Mouse (Mus musculus): ENCODE measurements around the gene Ankrd9.

Ankrd9 gene

DNA sequence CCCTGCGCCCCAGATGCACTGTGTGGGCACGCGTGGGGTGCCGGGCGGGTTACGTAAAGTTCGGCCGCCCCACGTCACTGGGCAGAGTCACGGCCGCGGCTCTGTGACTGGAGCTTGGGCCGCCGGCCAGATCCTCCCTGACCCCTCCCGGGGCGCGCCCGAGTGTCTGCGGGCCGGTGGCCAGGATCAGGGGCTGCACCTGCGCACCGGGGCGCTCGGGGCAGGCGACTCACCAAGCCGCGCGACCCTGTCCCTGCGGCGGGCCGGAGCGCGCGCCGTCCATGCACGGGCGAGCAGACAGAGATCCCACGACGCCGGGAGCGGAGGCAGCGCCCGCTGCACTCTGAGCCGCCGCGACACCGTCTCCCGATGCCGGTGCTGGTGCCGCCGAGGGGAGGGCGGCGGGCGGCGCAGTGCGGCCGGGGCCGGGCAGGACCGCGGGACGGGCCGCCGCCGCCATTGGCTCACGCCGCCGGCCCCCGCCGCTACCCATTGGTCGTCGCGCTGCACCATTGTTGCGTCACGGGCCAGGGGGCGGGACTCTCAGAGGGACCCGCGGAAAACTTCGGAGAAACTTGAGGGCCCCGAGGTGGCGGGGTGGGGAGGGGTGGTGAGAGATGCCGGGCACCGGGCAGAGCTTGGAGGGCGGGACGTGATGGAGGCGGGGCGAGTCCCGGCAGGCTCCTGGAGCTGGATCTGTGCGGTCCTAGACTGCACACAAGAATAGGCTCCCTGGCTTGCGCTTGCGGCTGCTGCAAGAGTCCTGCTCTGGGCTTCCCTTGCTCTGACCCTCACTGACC lies at the start of gene Ankrd9:
TSS of gene Ankrd9 (minus strand) at position 434 of the 800 bp plus-strand sequence.
- WGBS, result under 1% methylated on average over 89 of the region's 90 CpGs

DNA sequence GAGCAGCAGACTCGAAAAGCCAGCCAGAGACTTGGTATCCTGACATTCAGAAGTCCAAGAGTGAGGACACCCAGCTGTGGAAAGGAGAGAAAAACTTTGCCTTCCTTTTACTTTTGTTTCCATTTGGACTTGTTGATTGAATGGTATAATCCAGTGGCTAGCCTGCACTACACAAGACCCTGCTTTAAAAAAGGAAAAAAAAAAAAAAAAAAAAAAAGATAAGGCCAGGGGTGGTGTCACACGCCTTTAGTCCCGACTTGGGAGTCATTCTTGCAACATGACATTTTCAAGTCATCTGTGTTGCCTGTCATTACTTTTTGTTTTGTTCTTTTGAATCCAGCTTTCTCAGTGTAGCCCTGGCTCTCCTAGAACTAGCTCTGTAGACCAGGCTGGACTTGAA lies 42.7 kb upstream of the Ankrd9 start:
- 86% methylated on average over 3 of the region's 3 CpGs for WGBS

DNA sequence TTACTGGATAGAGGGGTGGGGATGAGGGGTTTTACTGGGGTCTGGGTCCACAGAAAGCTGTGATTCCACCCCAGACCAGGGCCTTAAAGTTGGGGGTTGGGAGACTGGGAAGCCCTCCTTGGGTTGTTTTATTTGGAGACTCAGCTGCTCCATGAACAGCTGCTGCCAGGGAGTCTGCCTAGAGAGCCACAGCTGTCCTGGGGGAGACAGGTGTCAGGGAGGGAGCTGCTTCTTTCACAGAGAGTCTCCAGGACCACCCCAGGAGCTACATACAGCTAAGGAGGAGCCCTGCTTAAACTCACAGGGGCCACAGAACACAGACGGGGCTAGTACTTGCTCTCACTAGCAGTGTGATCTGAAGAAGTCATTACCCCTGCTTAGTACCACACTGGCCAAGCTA lies 42.3 kb upstream of the Ankrd9 start:
- 62% methylated on average over 1 of the region's 1 CpGs for WGBS

DNA sequence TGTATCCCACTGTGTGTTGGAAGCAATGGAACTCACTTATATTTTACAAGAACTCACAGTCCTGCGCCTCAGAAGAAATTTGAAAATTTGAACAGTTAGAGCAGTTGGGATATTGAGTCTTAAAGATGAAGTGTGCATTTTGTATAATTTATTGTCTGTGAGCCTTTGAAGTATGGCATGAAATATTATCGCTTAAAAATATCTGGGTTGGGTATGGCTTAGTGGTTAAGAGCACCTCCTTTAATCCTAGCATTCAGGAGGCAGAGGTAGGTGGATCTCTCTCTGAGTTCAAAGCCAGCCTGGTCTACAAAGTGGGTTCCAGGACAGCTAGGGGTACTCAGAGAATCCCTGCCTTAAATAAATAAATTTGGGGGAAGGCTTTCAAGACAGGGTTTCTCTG lies 40.2 kb upstream of the Ankrd9 start:
- WGBS, result 88% methylated on average over 2 of the region's 2 CpGs

DNA sequence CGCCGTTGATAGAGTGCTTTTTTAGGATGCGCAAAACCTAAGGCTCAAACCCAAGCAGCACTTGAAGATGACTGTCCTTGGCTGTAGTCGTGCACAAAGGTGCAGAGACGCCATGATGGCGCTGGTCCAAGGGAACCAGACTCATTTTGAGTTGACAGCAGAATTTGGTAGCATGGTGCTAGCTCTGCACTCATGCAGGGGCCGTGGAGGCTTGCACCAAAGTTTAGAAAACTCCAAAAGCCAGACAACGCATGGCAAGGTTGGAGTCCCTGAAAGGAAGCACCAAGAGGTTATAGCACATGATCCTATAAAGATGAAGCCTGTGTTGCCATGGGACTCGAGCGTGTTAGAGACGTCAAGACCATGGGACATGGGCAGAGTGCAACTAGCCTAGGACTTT lies 39.2 kb upstream of the Ankrd9 start:
- WGBS, result 92% methylated on average over 11 of the region's 11 CpGs

DNA sequence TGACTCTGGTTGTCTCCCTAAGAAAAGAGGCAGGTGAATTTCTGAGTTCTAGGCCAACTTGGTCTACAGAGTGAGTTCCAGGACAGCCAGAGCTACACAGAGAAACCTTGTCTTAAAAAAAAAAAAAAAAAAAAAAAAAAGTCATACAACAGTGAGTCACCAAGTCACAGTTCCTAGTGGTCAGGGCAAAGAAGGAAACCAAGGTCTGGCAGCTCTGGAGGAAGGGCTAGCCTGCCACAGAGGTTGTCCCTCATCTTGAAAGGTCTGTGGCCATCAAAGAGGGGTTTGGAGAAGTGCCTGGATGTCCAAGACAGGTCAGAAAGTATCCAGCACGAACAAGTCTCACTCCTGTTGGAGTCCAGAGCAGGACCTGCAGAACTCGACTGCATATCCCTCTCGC lies 38.0 kb upstream of the Ankrd9 start:
- 86% methylated on average over 3 of the region's 3 CpGs for WGBS

DNA sequence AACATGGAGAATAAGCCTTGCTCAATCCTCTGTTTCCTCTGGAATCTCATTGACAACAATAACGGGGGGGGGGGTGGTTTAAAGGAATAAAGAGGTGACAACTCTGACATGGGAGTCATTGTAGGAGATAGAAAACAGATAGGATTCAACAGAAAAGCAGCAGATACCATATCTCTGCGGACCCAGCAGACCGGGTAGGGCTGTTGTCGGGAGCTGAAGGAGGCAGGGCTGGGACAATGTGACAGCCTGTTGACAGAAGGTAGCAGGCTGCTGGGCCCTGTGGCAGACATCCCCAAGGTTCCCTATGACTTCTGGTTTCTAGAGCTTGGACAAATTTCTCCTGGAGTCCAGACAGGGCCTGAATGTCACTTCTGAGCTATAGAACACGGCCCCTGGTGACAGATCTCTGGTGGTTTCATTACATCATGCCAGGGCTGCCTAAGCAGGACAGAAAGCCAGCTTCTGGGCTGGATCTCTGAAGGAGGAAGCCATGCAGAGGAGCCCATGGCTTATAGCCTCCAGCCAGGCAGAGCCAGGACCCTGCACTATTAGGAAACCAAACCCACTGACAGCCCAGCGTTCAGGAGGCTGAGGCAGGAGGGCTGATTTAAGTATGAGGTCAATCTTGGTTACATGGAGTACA lies 30.9 kb upstream of the Ankrd9 start:
- 86% methylated on average over 6 of the region's 6 CpGs for WGBS

DNA sequence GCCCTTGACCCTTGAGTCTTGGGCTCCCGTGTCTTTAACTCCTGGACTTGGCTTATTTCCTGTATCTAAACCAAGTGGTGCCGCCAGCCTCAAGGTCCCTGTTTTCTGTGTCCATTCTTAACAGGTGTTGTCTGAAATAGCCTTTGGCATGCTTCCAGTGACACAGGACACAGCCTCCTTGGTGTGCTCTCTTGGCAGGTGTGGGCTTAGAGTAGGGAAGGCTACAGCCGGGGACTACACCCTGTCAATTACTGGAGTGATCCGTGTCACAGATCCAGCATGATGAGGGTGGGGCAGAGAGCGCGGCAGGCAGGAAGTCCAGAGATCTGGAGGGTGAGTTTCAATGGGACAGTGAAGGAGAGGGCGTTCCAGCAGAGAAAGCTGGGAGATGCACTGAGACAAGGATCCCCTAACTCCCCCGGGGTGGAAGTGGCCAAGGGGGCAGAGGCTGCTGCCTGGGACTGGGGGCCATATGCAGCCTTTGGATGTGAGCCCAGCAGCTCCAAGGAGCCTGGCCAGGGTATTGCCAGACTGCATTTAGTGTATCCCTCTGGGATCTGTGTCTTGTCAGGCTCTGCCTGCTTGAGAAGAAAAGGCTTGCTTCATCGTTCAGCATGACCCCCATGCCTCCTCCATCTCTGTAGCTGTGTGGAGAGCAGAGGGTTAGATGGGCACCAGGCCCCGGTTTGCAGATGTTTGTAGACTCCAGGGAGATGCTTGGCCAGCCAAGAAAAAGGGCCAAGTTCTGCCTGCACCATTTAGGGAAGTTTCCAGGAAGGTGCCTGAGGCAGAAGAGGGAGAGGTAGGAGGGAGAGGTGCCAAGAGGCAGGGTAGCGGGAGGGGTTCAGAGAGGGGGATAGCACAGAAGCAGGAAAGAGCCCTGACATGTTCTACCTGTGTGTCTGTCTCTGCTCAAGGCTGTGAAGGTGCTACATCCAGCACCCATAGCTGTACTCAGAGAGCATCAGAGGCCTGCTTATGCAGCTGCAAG lies 30.0 kb upstream of the Ankrd9 start:
- WGBS, result 60% methylated on average over 11 of the region's 11 CpGs

DNA sequence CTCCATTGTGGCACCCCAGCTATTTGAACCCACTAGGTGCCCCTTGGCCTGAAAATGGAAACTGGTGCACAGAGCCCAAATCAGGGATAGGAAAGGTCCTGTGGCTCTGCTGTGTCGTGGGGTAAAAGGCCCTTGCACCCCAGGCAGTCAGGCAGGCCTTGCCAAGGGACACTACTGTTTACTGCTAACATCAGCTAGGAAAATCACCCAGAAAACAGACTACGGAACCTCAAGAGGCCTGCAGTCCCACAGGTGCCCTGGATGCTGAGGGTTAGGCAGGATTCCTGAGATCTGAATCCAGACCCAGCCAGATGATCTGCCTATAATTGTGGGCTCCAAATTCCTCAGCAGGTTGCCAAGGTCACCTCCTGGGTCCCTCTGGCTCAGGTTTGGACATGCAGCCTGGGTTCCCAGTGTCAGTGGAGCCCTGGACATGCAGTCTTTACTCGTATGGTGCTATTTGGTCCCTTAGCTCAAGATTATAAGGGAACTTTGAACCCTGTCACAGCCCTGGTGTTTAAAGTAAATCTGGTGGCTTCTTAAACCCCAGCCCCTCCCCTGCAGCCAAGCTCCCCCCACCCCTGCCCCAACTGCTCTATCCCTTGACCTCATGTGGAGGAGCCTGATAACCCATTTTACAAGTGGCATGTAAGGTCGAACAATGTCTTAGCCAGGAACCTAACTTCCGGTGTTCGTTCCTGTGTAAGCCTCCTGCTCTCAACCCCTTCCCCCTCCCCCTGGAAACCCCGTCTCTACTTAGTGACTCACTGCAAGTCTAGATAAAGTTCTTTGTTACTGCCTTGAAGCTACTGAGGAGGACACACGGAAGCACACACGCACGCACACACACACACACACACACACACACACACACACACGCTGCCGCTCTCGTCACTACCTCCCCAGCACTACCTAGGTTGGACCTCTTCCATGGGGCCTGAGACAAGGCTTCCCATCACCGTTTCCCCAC lies 28.6 kb upstream of the Ankrd9 start:
- WGBS, result 77% methylated on average over 14 of the region's 14 CpGs

DNA sequence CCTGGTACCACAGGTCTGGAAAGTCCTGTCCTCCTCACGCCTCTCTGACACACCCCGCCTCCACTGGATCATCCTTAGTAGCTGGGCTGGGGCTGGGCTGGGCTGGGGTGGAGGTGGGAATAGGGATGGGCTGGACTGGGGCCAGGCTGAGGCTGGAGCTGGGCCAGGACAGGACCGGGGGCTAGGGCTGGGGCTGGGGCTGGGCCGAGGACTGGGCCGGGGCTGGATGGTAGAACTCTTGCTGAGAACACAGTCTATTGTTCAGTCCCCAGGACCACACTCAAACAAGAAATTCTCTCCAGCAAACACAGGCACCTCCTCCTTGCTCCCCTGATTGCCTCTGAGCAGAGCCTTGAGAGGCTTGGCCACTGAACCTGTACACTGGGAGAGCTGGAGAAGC lies 27.5 kb upstream of the Ankrd9 start:
- WGBS, result 71% methylated on average over 5 of the region's 5 CpGs

DNA sequence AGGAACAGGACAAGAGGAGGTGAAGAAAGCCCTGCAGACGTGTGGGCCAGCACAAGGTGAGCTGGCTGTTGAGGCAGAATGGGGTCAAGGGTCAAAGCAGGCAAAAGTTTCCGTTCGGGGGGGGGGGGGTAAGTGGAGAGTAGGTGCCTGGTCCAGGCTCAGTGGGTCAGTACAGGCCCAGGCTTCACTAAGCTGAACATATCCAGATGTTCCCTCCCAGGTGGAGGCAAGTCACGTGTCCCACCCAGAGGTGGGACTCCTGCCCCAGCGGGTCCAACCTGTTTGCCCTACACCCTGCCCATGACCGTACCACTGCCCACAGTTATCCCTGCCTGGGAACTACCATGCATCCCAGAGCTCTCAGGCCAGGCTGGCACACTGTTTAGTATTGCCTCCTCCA lies 27.0 kb upstream of the Ankrd9 start:
- 76% methylated on average over 6 of the region's 6 CpGs for WGBS

DNA sequence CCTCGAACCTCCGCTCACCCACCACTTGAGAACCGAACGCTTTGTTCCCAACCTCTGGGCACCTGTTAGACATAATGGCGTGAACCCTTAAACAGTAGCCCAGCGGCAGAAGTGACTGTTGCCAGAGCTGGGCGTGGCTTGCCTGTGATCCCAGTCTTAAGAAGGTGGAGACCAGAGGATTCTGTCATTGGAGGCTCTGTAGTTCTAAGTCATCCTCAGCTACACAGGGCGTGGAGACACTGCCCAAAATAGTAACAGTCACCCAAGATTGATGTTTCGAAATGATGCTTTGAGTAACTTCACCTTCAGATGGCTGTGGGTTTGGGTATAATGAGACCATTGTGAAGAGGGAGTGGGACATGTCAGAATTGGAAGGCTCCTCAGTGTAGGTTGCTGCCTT lies 25.3 kb upstream of the Ankrd9 start:
- 86% methylated on average over 9 of the region's 9 CpGs for WGBS

DNA sequence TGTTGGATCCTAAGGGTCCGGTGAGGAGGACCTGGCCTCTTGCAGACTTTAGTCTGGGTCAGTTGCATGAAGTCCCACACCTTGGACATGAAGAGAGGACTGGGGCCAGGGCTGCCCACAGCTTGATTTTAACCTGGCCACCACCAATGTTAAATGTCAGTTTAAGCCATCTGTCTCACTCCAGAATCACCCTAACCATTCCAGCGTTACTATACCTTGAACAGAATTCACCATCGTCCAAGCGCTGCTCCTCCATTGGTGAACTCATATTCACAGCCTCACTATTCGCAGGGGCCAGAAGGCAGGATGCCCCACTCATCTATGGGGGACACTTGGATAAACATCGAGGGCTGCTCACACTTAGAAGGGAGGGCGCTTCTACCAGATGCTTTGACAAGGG lies 22.1 kb upstream of the Ankrd9 start:
- 96% methylated on average over 7 of the region's 7 CpGs for WGBS

DNA sequence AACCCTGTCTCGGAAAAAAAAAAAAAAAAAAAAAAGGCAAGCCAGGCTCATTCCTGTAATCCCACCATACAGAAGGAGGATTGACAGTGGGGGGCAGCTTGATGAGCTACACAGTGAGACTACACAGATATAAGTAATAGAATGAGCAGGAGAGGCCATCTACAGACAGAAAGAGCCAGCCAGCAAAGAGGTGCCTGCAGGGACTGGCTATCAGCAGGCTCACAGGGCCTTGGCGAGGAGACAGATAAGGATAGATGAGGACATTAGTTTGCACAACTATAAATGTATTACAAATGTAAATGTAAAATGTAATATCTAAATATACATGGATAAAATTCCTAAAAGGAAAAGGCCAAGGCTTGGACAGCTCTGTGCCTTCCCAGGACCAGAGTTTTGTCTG lies 21.0 kb upstream of the Ankrd9 start:
- 77% methylated on average over 2 of the region's 2 CpGs for WGBS

DNA sequence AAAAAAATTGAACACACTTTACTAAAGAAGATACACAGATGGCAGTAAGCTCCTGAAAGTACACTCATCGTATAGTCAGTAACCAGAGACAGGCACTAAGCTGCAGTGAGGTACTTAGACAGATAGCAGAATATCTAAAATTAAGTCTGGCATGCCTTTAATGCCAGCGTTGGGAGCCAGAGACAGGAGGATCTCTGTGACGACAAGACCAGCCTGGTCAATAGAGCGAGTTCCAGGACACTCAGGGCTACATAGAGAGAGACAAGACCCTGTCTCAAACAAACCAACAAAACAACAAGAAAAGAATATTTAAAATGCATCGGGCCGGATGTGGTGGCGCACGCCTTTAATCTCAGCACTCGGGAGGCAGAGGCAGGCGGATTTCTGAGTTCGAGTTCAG lies 19.3 kb upstream of the Ankrd9 start:
- 95% methylated on average over 11 of the region's 11 CpGs for WGBS

DNA sequence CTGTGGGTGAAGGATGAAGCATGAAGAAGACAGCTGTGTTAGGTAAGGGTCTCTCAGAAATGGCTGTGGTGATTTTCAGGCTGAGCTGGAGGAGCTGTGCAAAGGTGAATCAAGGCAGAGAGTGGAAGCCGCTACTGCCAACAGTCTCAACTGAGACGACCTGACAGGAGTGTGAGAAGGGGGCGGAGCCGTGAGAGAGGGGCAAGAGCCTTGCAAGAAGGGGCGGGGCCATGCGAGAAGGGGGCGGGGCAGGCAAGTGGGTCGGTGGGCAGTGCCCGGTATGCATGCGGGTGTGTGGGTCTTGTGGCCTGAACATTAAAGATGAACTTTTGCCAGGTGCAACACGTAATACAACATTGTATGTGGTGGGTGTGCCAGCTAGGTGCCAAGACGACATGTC lies 15.8 kb upstream of the Ankrd9 start:
- WGBS, result 49% methylated on average over 12 of the region's 12 CpGs

DNA sequence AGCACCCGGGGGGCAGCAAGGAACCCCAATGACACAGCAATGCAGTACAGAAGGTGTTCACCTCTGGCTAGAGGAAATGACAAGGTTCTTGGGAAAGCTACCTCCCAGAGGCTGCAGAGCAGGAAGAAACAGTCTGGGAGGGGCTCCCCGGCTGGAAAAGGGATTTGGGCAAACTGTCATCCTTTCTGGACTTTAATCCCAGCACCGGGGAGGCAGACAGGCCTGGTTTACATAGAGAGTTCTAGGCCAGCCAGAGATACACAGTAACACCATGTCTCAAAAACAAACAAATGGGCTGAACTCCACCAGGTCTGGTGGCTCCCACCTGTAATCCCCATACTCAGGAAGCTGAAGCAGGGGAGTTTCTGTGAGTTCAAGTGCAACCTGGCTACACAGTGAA lies 14.4 kb upstream of the Ankrd9 start:
- WGBS, result 87% methylated on average over 3 of the region's 3 CpGs

DNA sequence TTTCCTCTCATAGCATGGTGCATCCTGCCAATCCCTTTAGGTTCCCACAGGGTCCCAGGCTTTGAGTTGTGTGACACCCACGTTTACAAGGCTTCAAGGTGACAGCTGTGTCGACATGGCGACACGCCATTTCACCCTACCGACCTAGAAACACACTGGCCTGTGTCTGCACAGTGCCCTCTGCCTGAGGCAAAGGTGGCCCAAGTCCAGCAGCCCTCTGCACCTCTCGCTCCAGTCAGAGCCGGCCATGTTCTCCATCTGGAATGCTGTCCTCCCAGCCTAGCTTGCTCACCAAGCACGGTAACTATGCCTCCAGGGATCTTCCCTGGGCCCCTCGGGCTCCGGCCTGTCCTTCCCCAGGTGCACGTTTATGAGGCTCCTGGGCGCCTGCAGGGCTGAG lies 13.9 kb upstream of the Ankrd9 start:
- 79% methylated on average over 12 of the region's 12 CpGs for WGBS

DNA sequence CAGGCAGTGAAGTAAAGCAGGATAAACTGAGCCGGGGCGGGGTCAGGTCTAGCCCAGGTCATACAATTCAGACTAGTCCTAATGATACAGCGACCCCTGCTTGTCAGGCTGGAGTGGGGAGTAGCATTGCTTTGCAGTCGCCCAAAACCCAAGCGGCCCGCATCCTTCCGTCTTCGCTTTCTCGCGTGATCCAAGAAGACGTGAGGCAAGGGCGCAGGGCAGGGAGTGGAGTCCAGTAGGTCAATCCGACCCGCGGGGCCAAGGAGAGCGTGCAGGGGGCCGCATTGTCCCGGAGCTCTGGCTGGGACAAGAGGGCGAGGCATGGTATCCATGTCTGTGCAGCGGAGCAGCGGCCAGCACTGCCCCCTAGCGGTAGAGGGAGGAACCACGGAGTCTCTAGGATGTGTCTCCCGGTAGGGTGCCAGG lies 13.3 kb upstream of the Ankrd9 start:
- WGBS, result under 1% methylated on average over 24 of the region's 24 CpGs

DNA sequence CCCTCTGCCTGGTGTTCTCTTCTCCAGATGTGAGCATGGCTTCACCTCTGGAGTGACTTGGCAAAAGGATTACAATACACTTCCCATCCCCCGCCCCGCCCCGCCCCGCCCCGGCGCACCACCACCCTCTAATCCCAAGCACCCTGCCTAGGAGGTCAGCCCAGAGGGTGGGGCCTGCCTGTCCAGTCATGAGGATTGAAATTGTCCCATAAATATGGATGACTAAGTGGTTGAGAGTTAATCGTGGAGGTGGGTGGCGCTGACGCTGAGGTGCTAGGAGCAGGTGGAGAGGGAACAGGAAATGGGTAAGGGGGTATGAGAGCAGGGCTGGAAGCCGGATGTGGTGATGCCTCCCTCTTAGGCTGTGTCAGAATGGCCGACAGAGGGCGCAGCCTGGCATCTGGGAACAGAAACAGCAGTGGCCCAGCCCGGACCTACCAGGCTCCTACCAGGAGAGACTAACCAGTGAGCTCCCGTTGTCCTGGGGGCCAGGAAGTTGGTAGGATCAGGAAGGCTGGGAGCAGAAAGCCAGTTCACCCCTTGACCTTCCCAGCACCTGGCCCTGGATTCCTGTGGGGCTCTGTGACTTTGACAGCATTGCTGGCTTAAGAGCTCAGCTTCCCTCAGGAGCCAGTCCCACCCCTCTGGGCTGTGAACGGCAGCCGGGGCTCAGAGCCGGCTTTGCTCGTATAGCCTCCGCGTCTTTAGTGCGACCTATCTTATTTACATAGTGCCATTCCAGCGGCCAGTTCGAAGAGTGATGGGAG lies 12.7 kb upstream of the Ankrd9 start:
- 6% methylated on average over 23 of the region's 23 CpGs for WGBS
